Mouse (Mus musculus) ES-E14 (cell line): ENCODE measurements around the gene Grk1.

Source experiments
- CHD2 ChIP-seq: IDR thresholded peaks from 2 replicates; pipeline ENCODE4 v1.6.1; 2014; ENCODE audit warnings: mild to moderate bottlenecking, low read depth, low read length, inconsistent platforms
- ZNF384 ChIP-seq: IDR thresholded peaks from 2 replicates; pipeline ENCODE4 v1.6.1; 2012; ENCODE audit warnings: low read depth, low read length, inconsistent platforms

DNA sequence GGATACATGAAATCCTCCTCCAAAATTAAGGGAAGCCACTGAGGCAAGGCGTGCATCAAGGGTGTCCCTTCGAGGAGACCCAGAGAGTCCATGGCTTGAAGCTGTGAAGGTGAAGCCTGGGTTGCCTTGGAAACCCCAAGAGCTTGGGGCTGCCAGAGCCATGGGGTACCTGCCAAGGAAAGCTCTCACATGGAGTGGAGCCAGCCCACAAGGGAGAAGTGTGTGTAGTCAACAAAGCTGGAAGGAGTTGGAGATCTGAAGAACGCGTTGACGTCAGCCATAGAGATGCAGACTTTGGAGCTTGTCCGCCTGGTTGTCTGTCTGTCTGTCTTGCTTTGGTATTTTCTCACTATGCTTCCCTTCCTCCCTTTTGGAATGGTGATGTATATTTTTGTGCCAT lies 16.1 kb downstream of the Grk1 start:
- TF ChIP-seq ZNF384, result no peak
- TF ChIP-seq CHD2, result no peak
